In genomic region chr6:127147665-127148064, GRCm38 (mm10) we compare ENCODE assay signal across 8 mouse cellular contexts. TPM values are rescaled to one million over a fixed set of nuclear protein-coding genes. Genes with fewer than 3 reads are reported as not detected.
A peak's percentile ranks its signal among the peaks of the same experiment; 100 is the strongest.
DNase-seq lines count a peak whose midpoint lies in the region; ATAC-seq lines count a peak whose summit lies in the region.

No protein-coding gene starts in this region.

- peak; percentile 98 for DNase-seq in 3T3-L1 (ENCODE audit: low read depth, low spot score)
- peak; percentile 86 for DNase-seq in adrenal gland, adult 8-10 months
- DNase-seq in embryo, embryonic 11.5 days (ENCODE audit: low read depth, low spot score) = peak; percentile 93
- DNase-seq in gastrocnemius, postnatal 4 days (ENCODE audit: low spot score in 2 of 2) = peak; percentile 70 to 84
- peak; percentile 92 for DNase-seq in left cerebral cortex, postnatal 4 days
- peak; percentile 62 to 86 for DNase-seq in spleen, postnatal 10 days (ENCODE audit: low spot score in 2 of 2)

- H3K9ac ChIP-seq in intestine, embryonic 15.5 days = no peak overlapping the region
- no peak overlapping the region for H3K9ac ChIP-seq in midbrain, embryonic 15.5 days

- intact Hi-C loops in left cerebral cortex, postnatal 4 days (cut with DNase I) = loop anchor here (2.0 kb wide), 3 partner anchors 173 to 299 kb away; partner anchors contain the start of gene Parp11

- H3K27ac ChIP-seq in intestine, embryonic 15.5 days = no peak overlapping the region
- H3K27ac ChIP-seq in midbrain, embryonic 15.5 days = no peak overlapping the region

- ATAC-seq in intestine, embryonic 15.5 days = no peak; the same call in 1 of the 2 replicates
- ATAC-seq in midbrain, embryonic 15.5 days (replicated peaks) = peak; percentile 22

- H3K4me1 ChIP-seq in intestine, embryonic 15.5 days (replicated peaks) = peaks cover 59% of the 10 kb centered on the region
- peaks cover 44% of the 10 kb centered on the region for H3K4me1 ChIP-seq in midbrain, embryonic 15.5 days

- no peaks in the 10 kb centered on the region for H3K27me3 ChIP-seq in intestine, embryonic 15.5 days (replicated peaks)
- H3K27me3 ChIP-seq in midbrain, embryonic 15.5 days (replicated peaks) = peaks cover 13% of the 10 kb centered on the region; the same call in 1 of the 2 replicates

- no peaks in the 10 kb centered on the region for H3K9me3 ChIP-seq in intestine, embryonic 15.5 days
- no peaks in the 10 kb centered on the region for H3K9me3 ChIP-seq in midbrain, embryonic 15.5 days

- H3K36me3 ChIP-seq in intestine, embryonic 15.5 days = peaks cover 9% of the 10 kb centered on the region; the same call in 1 of the 2 replicates
- H3K36me3 ChIP-seq in midbrain, embryonic 15.5 days (replicated peaks) = no peaks in the 10 kb centered on the region

- peak overlapping the region; percentile 96 for H3K4me2 ChIP-seq in intestine, embryonic 15.5 days (replicated peaks)
- H3K4me2 ChIP-seq in midbrain, embryonic 15.5 days = peak overlapping the region; percentile 74; the same call in 1 of the 2 replicates

- 0% methylated on average over 4 of the region's 4 CpGs for WGBS in intestine, embryonic 15.5 days
- WGBS in midbrain, embryonic 15.5 days = 0% methylated on average over 4 of the region's 4 CpGs

- H3K4me3 ChIP-seq in intestine, embryonic 15.5 days (replicated peaks) = 0 out of 2 replicates have a peak overlapping the region, but pooled peaks have one; percentile 11
- no peak overlapping the region for H3K4me3 ChIP-seq in midbrain, embryonic 15.5 days

RNA-seq across cellular contexts. Expression of gene Ccnd2, which starts 4.3 kb away (rescaled TPM):
- total RNA-seq in adrenal gland, adult 8-10 months (2022) = 100 to 1,000 TPM; 550 to 578 (median 567) TPM
- total RNA-seq in gastrocnemius, postnatal 4 days (2021) = 10 to 100 TPM; 80.7 to 85.3 TPM
- polyA plus RNA-seq in intestine, embryonic 15.5 days (2015; fragmentation: Nextera tagmentation; extraction: Ambion mirVana) = 881 and 991 TPM in 2 replicates
- 100 to 1,000 TPM; 139 to 147 TPM for total RNA-seq in left cerebral cortex, postnatal 4 days (2021)
- polyA plus RNA-seq in midbrain, embryonic 15.5 days (2015; fragmentation: Nextera tagmentation; extraction: Ambion mirVana) = 320 and 370 TPM in 2 replicates

RNA-seq across cellular contexts. Expression of gene Tigar, which starts 38.3 kb away (rescaled TPM):
- 10 to 100 TPM; 17.6 to 25.7 (median 22.0) TPM for total RNA-seq in adrenal gland, adult 8-10 months (2022)
- total RNA-seq in gastrocnemius, postnatal 4 days (2021) = 10 to 100 TPM; 10.4 to 10.9 TPM
- 5.6 and 7.3 TPM in 2 replicates for polyA plus RNA-seq in intestine, embryonic 15.5 days (2015; fragmentation: Nextera tagmentation; extraction: Ambion mirVana)
- total RNA-seq in left cerebral cortex, postnatal 4 days (2021) = 10 to 100 TPM; 16.4 to 18.6 TPM
- polyA plus RNA-seq in midbrain, embryonic 15.5 days (2015; fragmentation: Nextera tagmentation; extraction: Ambion mirVana) = 6.5 and 7.1 TPM in 2 replicates
